Mouse (Mus musculus) testis, adult 2 months (tissue): ENCODE results near the gene Asic2.

Source experiments
- CTCF ChIP-seq: fragments of 200-500 bp; IDR thresholded peaks from 2 replicates; pipeline ENCODE4 v1.5.1; 2012; ENCODE audit warnings: low read depth, mild to moderate bottlenecking, inconsistent platforms, low read length, moderate library complexity; ENCODE audit not compliant: control insufficient read depth, insufficient read depth, insufficient replicate concordance
- POLR2A ChIP-seq: fragments of 200-500 bp; IDR thresholded peaks from 2 replicates; pipeline ENCODE4 v1.6.1; 2012; ENCODE audit warnings: low read depth, mild to moderate bottlenecking, inconsistent platforms, low read length, moderate library complexity; ENCODE audit not compliant: control insufficient read depth

DNA sequence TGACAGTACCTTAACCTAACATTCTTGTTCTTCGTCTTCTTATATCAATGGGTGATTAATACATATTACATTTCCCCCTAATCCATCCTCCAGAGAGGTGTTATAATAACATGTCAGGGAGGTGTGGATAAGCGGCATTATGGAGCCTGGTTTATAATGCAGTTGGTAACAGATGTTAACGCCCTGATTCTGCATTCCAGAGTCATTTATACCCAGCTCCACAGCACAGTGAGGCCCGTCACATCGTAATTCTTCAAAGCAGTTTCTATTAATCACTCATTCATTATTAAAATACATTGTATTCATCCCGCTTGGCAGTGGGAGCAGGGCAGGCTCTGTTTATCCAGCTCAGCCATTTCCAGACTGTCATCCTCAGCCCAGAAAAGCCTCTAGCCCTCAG lies 52.8 kb downstream of the Asic2 start:
- TF ChIP-seq CTCF (no peak), POLR2A (no peak)
